Mouse (Mus musculus) myocyte (in vitro differentiated cells): Measurements from ENCODE around the gene Sema6d.

Experiments
- E2F4 ChIP-seq: IDR thresholded peaks from one replicate; pipeline ENCODE4 v1.6.1; 2011; ENCODE audit warnings: mild to moderate bottlenecking, control low read depth, moderate library complexity; ENCODE audit not compliant: insufficient read depth
- MAX ChIP-seq: IDR thresholded peaks from one replicate; pipeline ENCODE4 v1.6.1; 2011; ENCODE audit warnings: low read depth, mild to moderate bottlenecking, control low read depth
- MYOD1 ChIP-seq, 3 experiments: IDR thresholded peaks; one replicate each; pipeline ENCODE4 v1.6.1; 2011; ENCODE audit warnings: control low read depth in 2 of 3, low read depth in 2 of 3, mild to moderate bottlenecking in 2 of 3, moderate library complexity in 1 of 3; ENCODE audit not compliant: insufficient read length in 2 of 3, control insufficient read depth in 1 of 3
- MYOG ChIP-seq, 3 experiments: IDR thresholded peaks; one replicate each; pipeline ENCODE4 v1.6.1; 2011; ENCODE audit warnings: control low read depth in 2 of 3, low read depth in 2 of 3, mild to moderate bottlenecking in 2 of 3; ENCODE audit not compliant: insufficient read length in 2 of 3, control insufficient read depth in 1 of 3, insufficient read depth in 1 of 3
- POLR2A ChIP-seq: IDR thresholded peaks from one replicate; pipeline ENCODE4 v1.6.1; 2011; ENCODE audit warnings: low read depth, mild to moderate bottlenecking, control low read depth, moderate library complexity; ENCODE audit not compliant: insufficient read length
- POLR2AphosphoS2 ChIP-seq: IDR thresholded peaks from one replicate; pipeline ENCODE4 v1.6.1; 2011; ENCODE audit warnings: low read depth, control low read depth; ENCODE audit not compliant: insufficient read length
- SRF ChIP-seq: IDR thresholded peaks from one replicate; pipeline ENCODE4 v1.6.1; 2011; ENCODE audit warnings: low read depth; ENCODE audit not compliant: control insufficient read depth, insufficient read length
- TCF12 ChIP-seq: IDR thresholded peaks from one replicate; pipeline ENCODE4 v1.6.1; 2011; ENCODE audit warnings: mild to moderate bottlenecking, control low read depth; ENCODE audit not compliant: poor library complexity, insufficient read depth, severe bottlenecking
- TCF3 ChIP-seq: IDR thresholded peaks from one replicate; pipeline ENCODE4 v1.6.1; 2011; ENCODE audit warnings: low read depth, control low read depth; ENCODE audit not compliant: insufficient read length
- USF1 ChIP-seq: IDR thresholded peaks from one replicate; pipeline ENCODE4 v1.6.1; 2011; ENCODE audit warnings: low read depth, mild to moderate bottlenecking, control low read depth, moderate library complexity

DNA sequence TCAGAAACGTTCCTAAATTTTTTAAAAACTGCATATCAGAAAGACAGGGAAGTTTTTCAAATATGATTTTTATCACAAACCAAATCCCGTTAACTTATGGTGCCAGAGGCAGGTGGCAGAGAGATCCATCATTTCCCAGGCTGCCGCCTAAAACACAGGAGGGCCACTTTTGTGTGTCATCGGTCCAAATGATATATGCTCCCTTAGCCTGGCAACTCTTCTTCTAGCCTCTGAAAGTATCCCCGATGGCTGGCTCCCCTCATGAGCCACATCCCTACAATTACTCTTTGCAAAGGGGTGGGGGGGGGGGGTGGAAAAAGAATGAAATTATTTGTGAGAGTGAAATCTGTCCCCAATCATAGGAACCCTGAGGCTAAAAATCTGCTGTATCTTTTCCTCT lies 471.9 kb downstream of the Sema6d start:
- no peak for TF ChIP-seq E2F4
- no peak for TF ChIP-seq MYOG (IDR thresholded peaks at IDR 0.05; ENCODE audit: control insufficient read depth in 1 of 3, insufficient read depth in 1 of 3, insufficient read length in 2 of 3, low read depth in 2 of 3)
- no peak for TF ChIP-seq MAX
- no peak for TF ChIP-seq POLR2A
- TF ChIP-seq SRF: no peak
- TF ChIP-seq USF1: no peak
- no peak for TF ChIP-seq TCF12
- no peak for TF ChIP-seq TCF3
- no peak for TF ChIP-seq MYOD1 (IDR thresholded peaks at IDR 0.05; ENCODE audit: control insufficient read depth in 1 of 3, insufficient read length in 2 of 3, low read depth in 2 of 3)
- no peak for TF ChIP-seq POLR2AphosphoS2
